Mouse (Mus musculus) left cerebral cortex, adult 9 months (tissue): ENCODE measurements at regions not wholly inside any gene's neighbourhood (a gene's known extent, or its start where the extent isn't known, plus 50 kb on each side); places are given as distances from the start of the nearest gene placed in this dataset.
"Not testable (repeated sequence)": the region's sequence is repeated elsewhere in the genome, so short reads cannot be mapped to it uniquely, and the experiment has no call there.

Source experiments
- DNase-seq, 2 experiments: peaks; one replicate each; pipeline ENCODE4 v3.0.0; 2022; ENCODE audit warnings: low spot score in 2 of 2

DNA sequence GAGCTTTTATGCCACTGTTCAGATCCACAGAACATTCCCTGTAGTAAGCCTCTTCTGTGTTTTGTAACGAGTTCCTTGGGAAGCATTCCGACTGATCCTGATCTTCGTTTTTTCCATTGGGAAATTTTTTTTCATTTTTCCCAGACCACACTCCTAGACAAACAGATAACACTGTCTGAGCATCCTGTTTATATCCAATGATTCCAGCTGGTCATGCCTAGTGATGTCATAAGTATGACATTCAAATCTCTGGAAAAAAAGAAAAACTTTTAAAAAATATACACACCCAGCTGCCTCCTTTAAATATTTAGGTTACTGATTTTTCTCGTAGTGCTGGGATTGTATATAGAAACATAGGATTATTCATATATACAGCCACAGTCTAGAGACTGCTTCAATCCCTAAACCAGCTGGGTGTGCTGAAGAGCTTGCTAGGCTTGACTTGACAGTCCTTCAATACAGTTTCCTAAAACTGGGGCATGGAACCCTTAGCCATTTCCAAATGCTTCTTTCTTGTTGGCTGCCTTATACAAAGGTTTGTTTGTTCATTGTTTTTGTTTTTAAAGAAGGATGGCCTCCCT, 116.0 kb upstream of the Ghr start:
- DNase-seq = no peak

DNA sequence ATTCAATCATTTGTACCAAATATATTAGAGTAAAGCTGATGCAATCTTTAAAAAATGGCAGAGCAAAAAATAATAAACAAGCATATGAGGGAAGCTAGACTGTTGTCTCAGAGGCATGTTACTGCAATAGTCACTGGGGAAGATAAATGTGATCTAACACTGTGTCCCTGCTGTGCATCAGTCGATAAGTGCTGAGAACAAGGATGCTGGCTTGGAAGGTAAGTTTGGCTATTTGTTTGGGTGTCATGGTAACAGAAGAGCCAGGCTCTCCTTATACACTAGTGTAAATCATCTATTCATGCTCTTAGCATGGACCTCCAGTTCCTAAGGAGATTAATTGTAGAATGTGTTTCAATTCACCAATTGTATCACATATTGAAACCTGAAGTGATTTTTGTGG, 102.0 kb upstream of the Ghr start:
- DNase-seq = no peak

GRCm38 (mm10) chr15:3677026-3677425, 93.7 kb upstream of the Ghr start:
- not testable (repeated sequence) for DNase-seq

- no peak for DNase-seq
These were observed 89.3 kb upstream of the Ghr start for GRCm38 (mm10) chr15:3672586-3672985.

- DNase-seq = no peak
These were observed 87.9 kb upstream of the Ghr start for GRCm38 (mm10) chr15:3671169-3671568.

GRCm38 (mm10) chr15:3669411-3669810, 86.1 kb upstream of the Ghr start:
- no peak for DNase-seq

DNA sequence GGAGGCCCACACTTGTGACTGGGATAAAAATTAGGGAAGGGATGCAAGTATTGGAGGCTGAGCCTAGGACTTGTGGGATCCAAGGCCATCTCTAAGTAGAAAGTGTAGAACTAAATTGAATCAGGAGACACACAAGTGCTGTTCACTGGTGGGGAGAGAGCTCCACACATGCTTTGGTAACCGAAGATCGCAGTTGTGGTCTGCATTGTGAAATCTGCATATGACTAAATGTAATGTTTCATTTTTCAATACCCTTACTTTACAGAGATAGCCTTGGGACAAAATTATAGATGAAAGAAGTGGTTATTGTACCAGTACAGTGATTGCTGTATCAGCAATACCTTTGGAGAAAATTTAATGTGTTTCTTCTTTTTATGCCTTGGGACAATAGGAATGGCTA, 85.6 kb upstream of the Ghr start:
- no peak for DNase-seq

- no peak for DNase-seq
These were observed 65.4 kb upstream of the Ghr start for GRCm38 (mm10) chr15:3648741-3649140.

GRCm38 (mm10) chr15:3640091-3640490, 56.8 kb upstream of the Ghr start:
- DNase-seq = no peak
